Mouse (Mus musculus) kidney, postnatal 4 days (tissue): ENCODE measurements around the gene Tnfaip8l3.

Experiments
- DNase-seq, 2 experiments: peaks; one replicate each; pipeline ENCODE4 v3.0.0; 2021; ENCODE audit warnings: mixed read lengths in 2 of 2

Gene Tnfaip8l3

DNA sequence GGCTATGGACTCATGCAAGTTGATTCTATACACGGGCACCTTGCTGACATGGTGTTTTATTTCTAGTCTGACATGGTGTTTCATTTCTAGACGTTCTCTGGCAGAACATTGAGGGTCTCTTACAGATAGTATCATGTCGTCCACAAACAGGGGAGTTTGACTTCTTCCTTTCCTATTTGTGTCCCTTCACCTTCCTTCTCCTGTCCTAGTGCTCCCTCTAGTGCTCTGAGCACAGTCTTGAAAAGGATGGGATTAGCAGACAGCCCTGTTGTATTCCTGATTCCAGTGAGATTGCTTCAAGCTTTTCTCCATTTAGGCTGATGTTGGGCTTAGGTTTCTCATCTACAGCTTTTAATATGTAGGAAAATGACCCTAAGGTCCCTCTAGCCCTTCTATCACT lies 81.2 kb downstream of the Tnfaip8l3 start:
- peak in 1 of 2 experiments; percentile 34 for DNase-seq

DNA sequence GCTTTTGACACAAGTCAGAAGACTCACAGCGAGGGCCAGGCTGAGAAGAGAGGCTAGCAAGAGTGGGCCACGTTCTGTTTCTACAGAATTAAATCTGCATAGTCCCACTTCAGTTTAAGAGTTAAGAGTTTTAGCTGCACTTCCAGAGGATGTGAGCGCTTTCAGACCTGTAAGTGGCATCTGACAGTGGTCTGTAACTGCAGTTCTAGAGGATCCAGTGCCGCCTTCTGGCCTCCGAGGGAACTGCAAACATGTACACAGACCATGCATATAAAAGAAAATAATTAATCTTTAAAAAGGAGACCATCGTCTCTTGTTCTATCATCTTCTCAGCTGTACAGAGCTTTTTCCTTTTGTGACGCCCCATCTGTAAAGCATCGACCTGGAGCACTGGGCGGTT lies 83.3 kb downstream of the Tnfaip8l3 start:
- peak; percentile 83 to 84 for DNase-seq

DNA sequence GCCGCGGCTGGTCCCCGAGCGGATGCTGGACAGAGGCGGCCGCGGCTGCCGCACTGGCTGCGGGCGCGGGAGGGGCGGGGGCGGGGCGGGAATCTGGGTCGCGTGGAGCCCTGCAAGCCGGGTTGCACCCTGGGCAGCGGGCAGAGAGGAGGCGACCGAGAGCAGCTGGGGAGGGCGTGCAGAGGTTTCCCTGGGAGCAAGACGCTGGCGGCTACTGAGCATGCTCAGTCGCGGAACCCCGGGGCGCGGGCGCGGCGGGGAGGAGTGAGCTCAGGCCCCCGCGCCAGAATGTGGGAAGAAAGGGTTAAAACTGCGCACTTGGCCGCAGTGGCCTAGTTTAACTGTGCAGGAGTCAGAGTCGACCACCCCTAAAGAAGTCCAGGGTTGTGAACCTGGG lies 93.1 kb downstream of the Tnfaip8l3 start, which contains the start of gene Elmod1:
Elmod1 (minus strand) TSS at position 180 of the 397 bp plus-strand sequence.
- peak; percentile 61 to 71 for DNase-seq

DNA sequence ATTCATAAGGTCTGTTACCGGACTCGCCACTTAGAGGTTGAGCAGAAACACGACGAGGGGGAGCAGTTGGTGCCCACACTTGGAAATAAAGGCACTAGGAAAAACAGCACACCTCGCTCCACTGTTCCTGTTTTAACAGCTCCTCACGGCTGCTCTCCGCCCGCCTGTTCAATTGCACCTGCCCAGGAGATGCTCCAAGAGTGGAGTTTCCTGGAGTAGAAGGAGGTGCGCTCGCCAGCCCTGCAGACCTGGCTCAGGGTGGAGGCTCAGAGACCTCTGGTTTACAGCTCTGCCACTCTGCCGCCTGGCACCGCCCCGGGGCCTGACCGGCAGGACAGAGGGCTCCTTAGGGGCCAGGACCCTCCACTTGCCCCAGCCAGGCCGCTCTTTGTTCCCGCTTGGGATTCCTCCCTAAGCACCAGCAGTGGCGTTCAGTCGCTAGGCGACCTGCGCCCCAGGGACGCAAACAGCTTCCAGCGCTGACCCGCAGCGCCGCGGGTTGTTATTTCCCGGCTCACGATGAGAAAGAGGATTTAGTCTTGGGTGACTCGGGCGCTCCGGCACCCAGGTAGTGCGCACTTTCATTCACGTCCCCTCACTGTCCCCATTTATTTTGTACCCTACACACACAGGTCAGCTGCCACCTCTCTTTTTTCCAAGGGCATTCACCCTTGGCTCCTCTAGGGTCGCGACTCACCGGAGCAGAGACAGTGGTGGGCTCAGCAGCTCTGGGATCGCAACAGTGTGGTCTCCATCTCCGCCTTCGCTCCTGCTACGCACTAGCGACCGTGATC lies 93.7 kb downstream of the Tnfaip8l3 start:
- DNase-seq, result peak; percentile 18 to 32

DNA sequence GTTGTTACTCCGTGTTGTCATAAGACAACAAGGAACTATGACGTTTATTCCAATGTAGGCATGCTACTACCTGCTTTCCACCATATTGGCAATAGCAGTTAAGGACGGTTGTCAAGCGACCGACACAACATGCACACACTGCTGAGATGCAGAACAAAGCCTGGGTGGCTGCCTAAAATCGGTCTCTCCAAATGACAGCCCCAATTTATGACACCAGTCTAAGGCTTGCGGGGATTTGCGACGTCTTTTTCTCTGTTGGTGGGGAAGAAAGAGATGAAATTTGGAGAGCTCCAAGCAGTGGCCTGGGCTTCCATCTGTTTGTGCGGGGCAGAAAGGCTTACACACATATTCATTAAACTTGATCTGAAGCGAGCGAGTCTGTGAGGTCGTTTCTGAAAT lies 94.3 kb downstream of the Tnfaip8l3 start:
- no peak for DNase-seq
